Mouse (Mus musculus) bone marrow macrophage, adult 2 months (primary cell): ENCODE measurements at regions not wholly inside any gene's neighbourhood (a gene's known extent, or its start where the extent isn't known, plus 50 kb on each side); places are given as distances from the start of the nearest gene placed in this dataset.

Source experiments
- CTCF ChIP-seq: IDR thresholded peaks from 2 replicates; pipeline ENCODE4 v1.5.1; 2012; ENCODE audit warnings: low read depth, mild to moderate bottlenecking, low read length, moderate library complexity
- POLR2A ChIP-seq: IDR thresholded peaks from 2 replicates; pipeline ENCODE4 v1.6.1; 2012; ENCODE audit warnings: mild to moderate bottlenecking, low read depth, low read length, borderline replicate concordance

- TF ChIP-seq CTCF (no peak), POLR2A (no peak)
Measured at GRCm38 (mm10) chr19:26249751-26250150, 355.1 kb upstream of the Smarca2 start.
